Mouse (Mus musculus): ENCODE data around the gene Ears2. TPM values are rescaled to one million over a fixed set of nuclear protein-coding genes. Genes with fewer than 3 reads are reported as not detected.

The Ears2 gene
- polyA plus RNA-seq, 1 experiment from 2014 or later, result 15.4 TPM

GRCm38 (mm10) chr7:122067517-122068381, 686 bp upstream of the Ears2 start:
- Histone ChIP-seq H3K36me3 (peaks cover 40% of the 10 kb centered on the region), H3K9me3 (no peaks in the 10 kb centered on the region), H3K4me3 (peak overlapping the region; percentile 100), H3K4me2 (replicated peaks) (peak overlapping the region; percentile 76), H3K4me1 (peaks cover 30% of the 10 kb centered on the region), H3K27me3 (no peaks in the 10 kb centered on the region), H3K27ac (peak overlapping the region; percentile 92), H3K9ac (peak overlapping the region; percentile 99)
- WGBS, result 1% methylated on average over 58 of the region's 58 CpGs
- ATAC-seq (ENCODE audit: low FRiP score, low read depth), result peak; percentile 21

GRCm38 (mm10) chr7:122066102-122066944, 740 bp downstream of the Ears2 start:
- Histone ChIP-seq H3K4me2 (replicated peaks) (peak overlapping the region; percentile 76), H3K27me3 (no peaks in the 10 kb centered on the region), H3K4me1 (peaks cover 30% of the 10 kb centered on the region), H3K9me3 (no peaks in the 10 kb centered on the region), H3K4me3 (peak overlapping the region; percentile 100), H3K27ac (peak overlapping the region; percentile 92), H3K36me3 (peaks cover 34% of the 10 kb centered on the region), H3K9ac (peak overlapping the region; percentile 99)
- ATAC-seq (ENCODE audit: low FRiP score, low read depth), result peak; percentile 65
- 22% methylated on average over 27 of the region's 31 CpGs for WGBS

- WGBS, result 79% methylated on average over 1 of the region's 1 CpGs
- H3K9ac ChIP-seq, result 0 out of 2 replicates have a peak overlapping the region, but pooled peaks have one; percentile 99
- no peak for ATAC-seq (ENCODE audit: low FRiP score, low read depth)
- H3K4me2 ChIP-seq (replicated peaks), result peak overlapping the region; percentile 76
- H3K4me1 ChIP-seq, result peaks cover 30% of the 10 kb centered on the region
- no peaks in the 10 kb centered on the region for H3K9me3 ChIP-seq
- peak overlapping the region; percentile 100 for H3K4me3 ChIP-seq
- no peak overlapping the region for H3K27ac ChIP-seq
- H3K36me3 ChIP-seq, result peaks cover 30% of the 10 kb centered on the region
- no peaks in the 10 kb centered on the region for H3K27me3 ChIP-seq
These were observed 1.4 kb downstream of the Ears2 start for GRCm38 (mm10) chr7:122065656-122066055.

GRCm38 (mm10) chr7:122056633-122057032, 10.4 kb downstream of the Ears2 start:
- Histone ChIP-seq H3K4me2 (replicated peaks) (no peak overlapping the region), H3K9ac (no peak overlapping the region), H3K4me3 (no peak overlapping the region), H3K4me1 (no peaks in the 10 kb centered on the region), H3K27me3 (no peaks in the 10 kb centered on the region), H3K27ac (no peak overlapping the region), H3K9me3 (peaks cover 4% of the 10 kb centered on the region; the same call in 1 of the 2 replicates), H3K36me3 (peaks cover 62% of the 10 kb centered on the region)
- no peak for ATAC-seq (ENCODE audit: low FRiP score, low read depth)
- WGBS, result 84% methylated on average over 5 of the region's 5 CpGs

GRCm38 (mm10) chr7:122050834-122051233, 16.2 kb downstream of the Ears2 start:
- peaks cover 66% of the 10 kb centered on the region for H3K36me3 ChIP-seq
- WGBS, result 95% methylated on average over 1 of the region's 1 CpGs
- no peak overlapping the region for H3K4me3 ChIP-seq
- no peak overlapping the region for H3K4me2 ChIP-seq (replicated peaks)
- no peaks in the 10 kb centered on the region for H3K9me3 ChIP-seq
- ATAC-seq (ENCODE audit: low FRiP score, low read depth), result no peak
- H3K27ac ChIP-seq, result no peak overlapping the region
- no peak overlapping the region for H3K9ac ChIP-seq
- H3K27me3 ChIP-seq, result no peaks in the 10 kb centered on the region
- H3K4me1 ChIP-seq, result no peaks in the 10 kb centered on the region

GRCm38 (mm10) chr7:122048191-122048590, 18.9 kb downstream of the Ears2 start:
- Histone ChIP-seq H3K4me2 (replicated peaks) (no peak overlapping the region), H3K9me3 (no peaks in the 10 kb centered on the region), H3K9ac (no peak overlapping the region), H3K27me3 (no peaks in the 10 kb centered on the region), H3K4me3 (no peak overlapping the region), H3K27ac (no peak overlapping the region), H3K36me3 (peaks cover 51% of the 10 kb centered on the region), H3K4me1 (no peaks in the 10 kb centered on the region)
- ATAC-seq (ENCODE audit: low FRiP score, low read depth), result no peak
- 91% methylated on average over 9 of the region's 9 CpGs for WGBS

GRCm38 (mm10) chr7:122046813-122047212, 20.2 kb downstream of the Ears2 start:
- 96% methylated on average over 2 of the region's 2 CpGs for WGBS
- Histone ChIP-seq H3K27me3 (no peaks in the 10 kb centered on the region), H3K4me1 (no peaks in the 10 kb centered on the region), H3K36me3 (peaks cover 55% of the 10 kb centered on the region), H3K4me3 (no peak overlapping the region), H3K27ac (no peak overlapping the region), H3K9me3 (no peaks in the 10 kb centered on the region), H3K9ac (no peak overlapping the region), H3K4me2 (replicated peaks) (no peak overlapping the region)
- no peak for ATAC-seq (ENCODE audit: low FRiP score, low read depth)

GRCm38 (mm10) chr7:122045711-122046110, 21.4 kb downstream of the Ears2 start:
- Histone ChIP-seq H3K4me1 (no peaks in the 10 kb centered on the region), H3K36me3 (peaks cover 56% of the 10 kb centered on the region), H3K27me3 (no peaks in the 10 kb centered on the region), H3K27ac (no peak overlapping the region), H3K9ac (no peak overlapping the region), H3K9me3 (no peaks in the 10 kb centered on the region), H3K4me2 (replicated peaks) (no peak overlapping the region), H3K4me3 (no peak overlapping the region)
- no peak for ATAC-seq (ENCODE audit: low FRiP score, low read depth)
- 89% methylated on average over 1 of the region's 1 CpGs for WGBS

GRCm38 (mm10) chr7:122045181-122045634, 21.9 kb downstream of the Ears2 start:
- Histone ChIP-seq H3K27ac (no peak overlapping the region), H3K4me3 (no peak overlapping the region), H3K4me1 (no peaks in the 10 kb centered on the region), H3K9ac (no peak overlapping the region), H3K36me3 (peaks cover 57% of the 10 kb centered on the region), H3K27me3 (no peaks in the 10 kb centered on the region), H3K9me3 (no peaks in the 10 kb centered on the region), H3K4me2 (replicated peaks) (no peak overlapping the region)
- ATAC-seq (ENCODE audit: low FRiP score, low read depth), result no peak
- 81% methylated on average over 4 of the region's 4 CpGs for WGBS

- Histone ChIP-seq H3K9me3 (no peaks in the 10 kb centered on the region), H3K4me3 (no peak overlapping the region), H3K27ac (no peak overlapping the region), H3K4me2 (replicated peaks) (no peak overlapping the region), H3K36me3 (peaks cover 61% of the 10 kb centered on the region), H3K27me3 (no peaks in the 10 kb centered on the region), H3K4me1 (no peaks in the 10 kb centered on the region), H3K9ac (no peak overlapping the region)
- no peak for ATAC-seq (ENCODE audit: low FRiP score, low read depth)
- WGBS, result 89% methylated on average over 8 of the region's 8 CpGs
These were observed 23.0 kb downstream of the Ears2 start for GRCm38 (mm10) chr7:122044106-122044505.

GRCm38 (mm10) chr7:122034348-122034747, 32.7 kb downstream of the Ears2 start:
- Histone ChIP-seq H3K9me3 (no peaks in the 10 kb centered on the region), H3K4me3 (no peak overlapping the region), H3K27me3 (no peaks in the 10 kb centered on the region), H3K27ac (no peak overlapping the region), H3K9ac (no peak overlapping the region), H3K36me3 (peaks cover 20% of the 10 kb centered on the region), H3K4me2 (replicated peaks) (no peak overlapping the region), H3K4me1 (no peaks in the 10 kb centered on the region)
- WGBS, result 37% methylated on average over 2 of the region's 2 CpGs
- ATAC-seq (ENCODE audit: low FRiP score, low read depth), result no peak

GRCm38 (mm10) chr7:122033371-122033770, 33.7 kb downstream of the Ears2 start:
- no peaks in the 10 kb centered on the region for H3K4me1 ChIP-seq
- peaks cover 12% of the 10 kb centered on the region for H3K36me3 ChIP-seq
- H3K9ac ChIP-seq, result no peak overlapping the region
- ATAC-seq (ENCODE audit: low FRiP score, low read depth), result no peak
- 56% methylated on average over 3 of the region's 3 CpGs for WGBS
- H3K9me3 ChIP-seq, result no peaks in the 10 kb centered on the region
- H3K4me3 ChIP-seq, result no peak overlapping the region
- no peak overlapping the region for H3K27ac ChIP-seq
- no peak overlapping the region for H3K4me2 ChIP-seq (replicated peaks)
- no peaks in the 10 kb centered on the region for H3K27me3 ChIP-seq

Data from limb, embryonic 13.5 days (tissue).